Mouse (Mus musculus): ENCODE results near the gene Tspan12. TPM values are rescaled to one million over a fixed set of nuclear protein-coding genes. Genes with fewer than 3 reads are reported as not detected.
"Not testable (repeated sequence)": the region's sequence is repeated elsewhere in the genome, so short reads cannot be mapped to it uniquely, and the experiment has no call there.

The Tspan12 gene
- polyA plus RNA-seq (2011; ENCODE audit: insufficient read depth, insufficient read length, low read depth, missing spikeins): 2.2 and 2.4 TPM in 2 replicates

GRCm38 (mm10) chr6:21852344-21852785 lies at the start of gene Tspan12:
Gene Tspan12, minus strand, starts transcription at chr6:21852515.
- no peaks in the 10 kb centered on the region for H3K36me3 ChIP-seq (ENCODE audit: control insufficient read depth, insufficient read depth, low read length, poor library complexity, severe bottlenecking)
- TF ChIP-seq EP300 (IDR thresholded peaks at IDR 0.05; ENCODE audit: insufficient read depth, low read depth, low read length): no peak
- H3K27ac ChIP-seq (ENCODE audit: insufficient read depth, low read length): no peak within 1 kb of the TSS
- H3K27me3 ChIP-seq (ENCODE audit: control insufficient read depth, insufficient read depth, low read length, poor library complexity, severe bottlenecking): no peaks in the 10 kb centered on the region; the same call in 1 of the 2 replicates
- peak within 1 kb of the TSS; percentile 92 for H3K4me3 ChIP-seq (ENCODE audit: low read depth, low read length)
- H3K4me1 ChIP-seq (ENCODE audit: control insufficient read depth, insufficient read depth, low read length): no peaks in the 10 kb centered on the region
- H3K9ac ChIP-seq (ENCODE audit: low read depth, poor library complexity, severe bottlenecking): peak within 1 kb of the TSS; percentile 62
- H3K9me3 ChIP-seq (replicated peaks; ENCODE audit: control insufficient read depth, insufficient read depth, low read length, poor library complexity, severe bottlenecking): no peaks in the 10 kb centered on the region

- H3K4me3 ChIP-seq (ENCODE audit: low read depth, low read length): no peak overlapping the region
- no peak overlapping the region for H3K27ac ChIP-seq (ENCODE audit: insufficient read depth, low read length)
- no peaks in the 10 kb centered on the region for H3K9me3 ChIP-seq (replicated peaks; ENCODE audit: control insufficient read depth, insufficient read depth, low read length, poor library complexity, severe bottlenecking)
- no peak overlapping the region for H3K9ac ChIP-seq (ENCODE audit: low read depth, poor library complexity, severe bottlenecking)
- no peaks in the 10 kb centered on the region for H3K36me3 ChIP-seq (ENCODE audit: control insufficient read depth, insufficient read depth, low read length, poor library complexity, severe bottlenecking)
- TF ChIP-seq POLR2A (IDR thresholded peaks at IDR 0.05; ENCODE audit: insufficient read depth, low read length) (no peak), CTCF (IDR thresholded peaks at IDR 0.05; ENCODE audit: low read depth, low read length) (no peak), EP300 (IDR thresholded peaks at IDR 0.05; ENCODE audit: insufficient read depth, low read depth, low read length) (no peak)
- H3K27me3 ChIP-seq (ENCODE audit: control insufficient read depth, insufficient read depth, low read length, poor library complexity, severe bottlenecking): no peaks in the 10 kb centered on the region
- H3K4me1 ChIP-seq (ENCODE audit: control insufficient read depth, insufficient read depth, low read length): no peaks in the 10 kb centered on the region
Observed at GRCm38 (mm10) chr6:21894451-21894850, 42.1 kb upstream of the Tspan12 start.

DNA sequence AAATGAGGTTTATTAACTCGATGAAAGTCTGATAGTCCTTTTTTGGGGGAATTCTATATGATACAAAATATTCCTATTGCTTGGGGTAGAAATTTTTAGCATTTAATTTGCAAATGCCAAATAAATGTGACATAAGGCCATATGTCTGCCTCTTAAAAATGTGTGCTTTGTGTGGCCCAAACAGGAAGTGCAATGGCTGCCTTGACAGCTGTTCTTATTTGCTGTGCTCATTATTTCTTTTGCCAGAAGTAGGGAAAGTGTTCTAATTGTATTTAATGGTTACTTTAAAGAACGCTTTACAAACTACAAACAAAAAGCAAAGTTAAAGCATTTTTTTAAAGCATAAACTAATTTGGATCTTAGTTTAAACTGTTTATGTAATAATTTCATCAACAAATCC lies 36.8 kb upstream of the Tspan12 start:
- Histone ChIP-seq H3K4me1 (ENCODE audit: control insufficient read depth, insufficient read depth, low read length) (no peaks in the 10 kb centered on the region), H3K9me3 (replicated peaks; ENCODE audit: control insufficient read depth, insufficient read depth, low read length, poor library complexity, severe bottlenecking) (no peaks in the 10 kb centered on the region), H3K27ac (ENCODE audit: insufficient read depth, low read length) (no peak overlapping the region), H3K4me3 (ENCODE audit: low read depth, low read length) (no peak overlapping the region), H3K36me3 (ENCODE audit: control insufficient read depth, insufficient read depth, low read length, poor library complexity, severe bottlenecking) (no peaks in the 10 kb centered on the region), H3K27me3 (ENCODE audit: control insufficient read depth, insufficient read depth, low read length, poor library complexity, severe bottlenecking) (no peaks in the 10 kb centered on the region), H3K9ac (ENCODE audit: low read depth, poor library complexity, severe bottlenecking) (no peak overlapping the region)
- TF ChIP-seq POLR2A (IDR thresholded peaks at IDR 0.05; ENCODE audit: insufficient read depth, low read length) (no peak), EP300 (IDR thresholded peaks at IDR 0.05; ENCODE audit: insufficient read depth, low read depth, low read length) (no peak), CTCF (IDR thresholded peaks at IDR 0.05; ENCODE audit: low read depth, low read length) (no peak)

- H3K36me3 ChIP-seq (ENCODE audit: control insufficient read depth, insufficient read depth, low read length, poor library complexity, severe bottlenecking); H3K9ac ChIP-seq (ENCODE audit: low read depth, poor library complexity, severe bottlenecking); H3K4me1 ChIP-seq (ENCODE audit: control insufficient read depth, insufficient read depth, low read length); H3K27ac ChIP-seq (ENCODE audit: insufficient read depth, low read length); H3K27me3 ChIP-seq (ENCODE audit: control insufficient read depth, insufficient read depth, low read length, poor library complexity, severe bottlenecking); H3K9me3 ChIP-seq (replicated peaks; ENCODE audit: control insufficient read depth, insufficient read depth, low read length, poor library complexity, severe bottlenecking); H3K4me3 ChIP-seq (ENCODE audit: low read depth, low read length): not testable (repeated sequence)
Observed at GRCm38 (mm10) chr6:21887971-21888370, 35.7 kb upstream of the Tspan12 start.

DNA sequence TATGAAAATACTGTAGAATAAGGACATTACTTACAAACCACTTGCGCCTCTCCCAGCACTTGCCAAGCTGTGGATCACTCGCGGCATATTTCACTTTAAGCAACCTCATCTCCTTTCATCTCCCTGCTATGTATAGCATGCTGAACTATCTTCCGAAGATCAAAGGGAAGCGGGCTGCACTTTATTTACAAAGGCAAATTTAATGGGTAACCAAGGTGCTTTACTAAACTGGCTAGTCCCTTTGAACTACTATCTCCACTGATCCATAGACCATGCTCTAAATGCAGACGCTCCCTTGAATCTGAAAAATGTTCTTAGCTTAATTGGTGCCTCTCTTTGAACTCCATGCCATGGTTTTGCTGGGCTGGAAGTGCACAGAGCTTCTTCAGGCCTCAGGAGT lies 27.2 kb upstream of the Tspan12 start:
- H3K4me1 ChIP-seq (ENCODE audit: control insufficient read depth, insufficient read depth, low read length): no peaks in the 10 kb centered on the region
- no peaks in the 10 kb centered on the region for H3K36me3 ChIP-seq (ENCODE audit: control insufficient read depth, insufficient read depth, low read length, poor library complexity, severe bottlenecking)
- H3K4me3 ChIP-seq (ENCODE audit: low read depth, low read length): no peak overlapping the region
- H3K9me3 ChIP-seq (replicated peaks; ENCODE audit: control insufficient read depth, insufficient read depth, low read length, poor library complexity, severe bottlenecking): no peaks in the 10 kb centered on the region
- TF ChIP-seq EP300 (IDR thresholded peaks at IDR 0.05; ENCODE audit: insufficient read depth, low read depth, low read length) (no peak), POLR2A (IDR thresholded peaks at IDR 0.05; ENCODE audit: insufficient read depth, low read length) (no peak), CTCF (IDR thresholded peaks at IDR 0.05; ENCODE audit: low read depth, low read length) (no peak)
- no peak overlapping the region for H3K27ac ChIP-seq (ENCODE audit: insufficient read depth, low read length)
- H3K9ac ChIP-seq (ENCODE audit: low read depth, poor library complexity, severe bottlenecking): no peak overlapping the region
- no peaks in the 10 kb centered on the region for H3K27me3 ChIP-seq (ENCODE audit: control insufficient read depth, insufficient read depth, low read length, poor library complexity, severe bottlenecking)

- Histone ChIP-seq H3K36me3 (ENCODE audit: control insufficient read depth, insufficient read depth, low read length, poor library complexity, severe bottlenecking) (no peaks in the 10 kb centered on the region), H3K27ac (ENCODE audit: insufficient read depth, low read length) (no peak overlapping the region)
Observed at GRCm38 (mm10) chr6:21867310-21867709, 15.0 kb upstream of the Tspan12 start.

More at GRCm38 (mm10) chr6:21867310-21867709, 15.0 kb upstream of the Tspan12 start:
- Histone ChIP-seq H3K9ac (ENCODE audit: low read depth, poor library complexity, severe bottlenecking) (no peak overlapping the region), H3K9me3 (replicated peaks; ENCODE audit: control insufficient read depth, insufficient read depth, low read length, poor library complexity, severe bottlenecking) (no peaks in the 10 kb centered on the region), H3K27me3 (ENCODE audit: control insufficient read depth, insufficient read depth, low read length, poor library complexity, severe bottlenecking) (no peaks in the 10 kb centered on the region), H3K4me3 (ENCODE audit: low read depth, low read length) (no peak overlapping the region), H3K4me1 (ENCODE audit: control insufficient read depth, insufficient read depth, low read length) (no peaks in the 10 kb centered on the region)
- TF ChIP-seq POLR2A (IDR thresholded peaks at IDR 0.05; ENCODE audit: insufficient read depth, low read length): no peak
- TF ChIP-seq CTCF (IDR thresholded peaks at IDR 0.05; ENCODE audit: low read depth, low read length): no peak
- TF ChIP-seq EP300 (IDR thresholded peaks at IDR 0.05; ENCODE audit: insufficient read depth, low read depth, low read length): no peak
